Mouse (Mus musculus) urinary bladder, adult 18-20 months (tissue): Measurements from ENCODE around the gene Frmd4b.
"Not testable (repeated sequence)": the region's sequence is repeated elsewhere in the genome, so short reads cannot be mapped to it uniquely, and the experiment has no call there.

Experiments used
- DNase-seq, 2 experiments: peaks; one replicate each; pipeline ENCODE4 v3.0.0; 2022; ENCODE audit warnings: low spot score in 2 of 2, mixed read lengths in 2 of 2

The Frmd4b gene

GRCm38 (mm10) chr6:97262229-97262628 lies 355.1 kb downstream of the Frmd4b start:
- DNase-seq, result no peak

GRCm38 (mm10) chr6:97259926-97260325 lies 357.4 kb downstream of the Frmd4b start:
- DNase-seq, result not testable (repeated sequence)

GRCm38 (mm10) chr6:97258489-97258888 lies 358.9 kb downstream of the Frmd4b start:
- DNase-seq, result no peak

GRCm38 (mm10) chr6:97252711-97253221 lies 364.6 kb downstream of the Frmd4b start, which contains the start of gene Lmod3:
TSS of gene Lmod3 (minus strand) at chr6:97252759.
- no peak for DNase-seq

GRCm38 (mm10) chr6:97252086-97252485 lies 365.3 kb downstream of the Frmd4b start:
- DNase-seq, result no peak

GRCm38 (mm10) chr6:97250966-97251365 lies 366.4 kb downstream of the Frmd4b start:
- DNase-seq, result peak; percentile 16 to 30

GRCm38 (mm10) chr6:97245200-97245599 lies 372.1 kb downstream of the Frmd4b start:
- no peak for DNase-seq

- DNase-seq, result no peak
Measured at GRCm38 (mm10) chr6:97242522-97242921, 374.8 kb downstream of the Frmd4b start.

GRCm38 (mm10) chr6:97240092-97240491 lies 377.2 kb downstream of the Frmd4b start:
- no peak for DNase-seq

- DNase-seq, result no peak
Measured at GRCm38 (mm10) chr6:97239360-97239759, 378.0 kb downstream of the Frmd4b start.
